Mouse (Mus musculus) midbrain, embryonic 11.5 days (tissue): ENCODE measurements around the gene Ppib. TPM values are rescaled to one million over a fixed set of nuclear protein-coding genes. Genes with fewer than 3 reads are reported as not detected.

Experiments
- ATAC-seq: fragments of 200-750 bp; cut with Nextera tagmentation; 2 replicates; pipeline ENCODE4 v1.8.0; 2017; ENCODE audit warnings: moderate TSS enrichment, moderate library complexity; ENCODE audit not compliant: low FRiP score
- DNase-seq: peaks from one replicate; pipeline ENCODE4 v3.0.0; 2015; ENCODE audit warnings: low spot score; ENCODE audit errors: missing footprints
- H3K27ac ChIP-seq: fragments of 300-500 bp; sonication (generic); 2 replicates; pipeline ENCODE4 v1.5.1; 2014; ENCODE audit warnings: low read depth, low read length
- H3K27me3 ChIP-seq: fragments of 300-500 bp; sonication (generic); 2 replicates; pipeline ENCODE4 v1.6.1; 2014; ENCODE audit warnings: mild to moderate bottlenecking, low read length, moderate library complexity, mixed read lengths; ENCODE audit not compliant: control insufficient read depth, insufficient read depth
- H3K36me3 ChIP-seq: fragments of 300-500 bp; sonication (generic); 2 replicates; pipeline ENCODE4 v1.6.1; 2014; ENCODE audit warnings: mild to moderate bottlenecking, low read length, moderate library complexity, mixed read lengths; ENCODE audit not compliant: control insufficient read depth, insufficient read depth
- H3K4me1 ChIP-seq: fragments of 300-500 bp; sonication (generic); 2 replicates; pipeline ENCODE4 v1.6.1; 2014; ENCODE audit warnings: low read length; ENCODE audit not compliant: control insufficient read depth, insufficient read depth
- H3K4me2 ChIP-seq: fragments of 300-500 bp; sonication (generic); 2 replicates; pipeline ENCODE4 v1.6.1; 2014; ENCODE audit warnings: mild to moderate bottlenecking, moderate library complexity
- H3K4me3 ChIP-seq: fragments of 300-500 bp; sonication (generic); 2 replicates; pipeline ENCODE4 v1.5.1; 2014; ENCODE audit warnings: low read depth, low read length
- H3K9ac ChIP-seq: fragments of 300-500 bp; sonication (generic); 2 replicates; pipeline ENCODE4 v1.6.1; 2014; ENCODE audit warnings: low read length
- H3K9me3 ChIP-seq: fragments of 300-500 bp; sonication (generic); 2 replicates; pipeline ENCODE4 v1.6.1; 2016; ENCODE audit warnings: low read length; ENCODE audit not compliant: control insufficient read depth
- WGBS: fragments of 180-500 bp; shearing (Covaris S2); extraction: QIAGEN DNeasy Blood & Tissue Kit; methylation state at CpG from one replicate; pipeline ENCODE4 v1.1.7; 2014; 5-methylcytosine and 5-hydroxymethylcytosine counted together
- polyA plus RNA-seq: library from polyadenylated mRNA; unstranded; fragments of >200 nt; fragmentation: Nextera tagmentation; extraction: Ambion mirVana; gene quantifications from 2 replicates; pipeline ENCODE4 v1.2.1, GENCODE M21; 2014

Gene Ppib
- polyA plus RNA-seq, 1 experiment from 2014 or later = 501 TPM

DNA sequence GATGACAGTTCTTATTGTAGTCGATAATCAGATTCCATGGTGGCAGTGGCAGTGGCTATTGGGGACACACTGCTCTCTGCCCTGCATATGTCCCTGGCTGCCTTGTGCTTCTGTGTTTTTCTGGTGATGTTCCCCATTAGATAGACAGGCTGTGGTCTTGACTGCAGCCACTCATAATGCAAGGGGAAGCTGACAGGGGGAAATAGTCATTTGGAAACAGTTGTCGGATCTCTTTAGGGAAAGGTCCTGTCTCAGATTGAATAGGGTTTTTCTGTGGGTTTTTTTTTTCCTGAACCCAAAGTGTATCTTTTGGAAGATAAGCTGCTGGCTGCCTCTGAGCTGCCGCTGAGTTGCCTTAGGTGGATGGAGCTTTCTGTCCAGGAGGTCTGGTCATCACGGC is 22.0 kb downstream of the Ppib start:
- Histone ChIP-seq H3K27me3 (no peaks in the 10 kb centered on the region), H3K9ac (no peak overlapping the region), H3K27ac (no peak overlapping the region), H3K4me1 (no peaks in the 10 kb centered on the region; the same call in 1 of the 2 replicates), H3K36me3 (no peaks in the 10 kb centered on the region; the same call in 1 of the 2 replicates), H3K4me3 (no peak overlapping the region), H3K9me3 (no peaks in the 10 kb centered on the region), H3K4me2 (no peak overlapping the region)
- 91% methylated on average over 4 of the region's 4 CpGs for WGBS
- no peak for DNase-seq
- no peak for ATAC-seq

DNA sequence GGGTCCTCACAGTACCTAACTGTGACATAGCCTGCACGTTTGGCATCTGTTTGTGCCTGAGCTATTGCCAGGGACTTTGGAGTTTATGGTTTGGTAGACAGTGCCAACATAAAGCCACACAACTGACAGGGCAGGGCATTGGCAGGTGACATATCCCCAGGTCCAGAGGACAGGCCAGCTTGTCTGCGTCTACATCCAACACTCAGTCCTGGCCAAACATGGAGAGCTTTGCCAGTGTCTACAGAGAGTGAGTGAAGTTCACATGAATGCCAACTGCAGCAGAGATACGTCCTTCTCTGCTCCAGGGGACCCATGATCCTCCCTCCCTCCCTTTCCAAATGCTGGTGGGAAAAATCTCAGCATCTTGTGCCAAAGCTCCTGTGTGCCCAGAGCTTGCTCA is 24.1 kb downstream of the Ppib start:
- ATAC-seq (no peak), DNase-seq (no peak)
- Histone ChIP-seq H3K9me3 (no peaks in the 10 kb centered on the region), H3K4me1 (no peaks in the 10 kb centered on the region), H3K9ac (no peak overlapping the region), H3K4me2 (no peak overlapping the region), H3K27me3 (no peaks in the 10 kb centered on the region), H3K36me3 (peaks cover 3% of the 10 kb centered on the region), H3K4me3 (no peak overlapping the region), H3K27ac (no peak overlapping the region)
- 89% methylated on average over 3 of the region's 3 CpGs for WGBS

DNA sequence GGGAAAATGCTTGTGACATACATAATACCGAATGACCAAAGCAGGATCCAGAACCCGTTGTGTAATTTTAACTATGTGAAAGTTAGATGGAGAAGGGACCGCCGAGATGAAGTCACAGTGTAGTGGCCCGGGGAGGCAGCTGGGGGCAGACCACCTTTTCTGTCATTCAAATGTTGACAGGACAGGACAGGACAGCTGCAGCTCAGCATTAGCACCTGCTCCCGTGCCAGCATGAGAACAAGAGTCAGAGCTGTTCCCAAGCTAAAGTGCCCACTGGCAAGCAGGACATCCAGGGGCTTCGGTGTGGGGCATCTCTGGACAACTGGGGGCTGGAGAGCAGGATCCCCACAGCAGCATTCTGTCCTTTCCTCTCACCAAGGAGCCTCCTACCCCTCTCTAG is 27.0 kb downstream of the Ppib start:
- Histone ChIP-seq H3K27me3 (no peaks in the 10 kb centered on the region), H3K4me2 (no peak overlapping the region), H3K9ac (no peak overlapping the region), H3K36me3 (peaks cover 3% of the 10 kb centered on the region), H3K27ac (no peak overlapping the region), H3K4me3 (no peak overlapping the region), H3K4me1 (no peaks in the 10 kb centered on the region), H3K9me3 (no peaks in the 10 kb centered on the region)
- WGBS = 97% methylated on average over 7 of the region's 7 CpGs
- peak; percentile 76 for DNase-seq
- no peak for ATAC-seq

DNA sequence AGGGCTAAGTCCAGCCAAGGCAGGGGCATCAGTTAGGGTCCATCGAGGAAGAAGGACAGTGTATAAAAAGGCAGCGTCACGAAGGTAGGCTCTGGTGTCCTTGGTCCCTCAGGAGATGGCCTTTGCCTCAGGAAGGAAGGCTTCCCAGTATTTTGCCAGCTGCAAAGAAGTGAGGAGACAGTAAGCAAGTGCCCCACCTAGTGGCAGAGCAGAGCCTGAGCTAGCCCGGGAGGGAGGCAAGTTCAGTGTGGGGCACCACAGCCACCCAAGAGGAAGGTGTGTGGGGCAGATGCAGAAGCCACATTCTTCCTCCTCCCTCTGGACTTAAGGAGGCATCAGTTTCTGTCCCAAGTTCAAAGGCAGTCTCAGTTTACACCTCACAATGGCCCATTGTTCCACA is 28.4 kb downstream of the Ppib start:
- no peaks in the 10 kb centered on the region for H3K4me1 ChIP-seq
- DNase-seq (peak; percentile 86), ATAC-seq (no peak)
- H3K4me3 ChIP-seq = no peak overlapping the region
- H3K9me3 ChIP-seq = no peaks in the 10 kb centered on the region
- no peak overlapping the region for H3K4me2 ChIP-seq
- 50% methylated on average over 4 of the region's 4 CpGs for WGBS
- H3K36me3 ChIP-seq = peaks cover 8% of the 10 kb centered on the region
- no peak overlapping the region for H3K27ac ChIP-seq
- H3K27me3 ChIP-seq = no peaks in the 10 kb centered on the region
- H3K9ac ChIP-seq = no peak overlapping the region

DNA sequence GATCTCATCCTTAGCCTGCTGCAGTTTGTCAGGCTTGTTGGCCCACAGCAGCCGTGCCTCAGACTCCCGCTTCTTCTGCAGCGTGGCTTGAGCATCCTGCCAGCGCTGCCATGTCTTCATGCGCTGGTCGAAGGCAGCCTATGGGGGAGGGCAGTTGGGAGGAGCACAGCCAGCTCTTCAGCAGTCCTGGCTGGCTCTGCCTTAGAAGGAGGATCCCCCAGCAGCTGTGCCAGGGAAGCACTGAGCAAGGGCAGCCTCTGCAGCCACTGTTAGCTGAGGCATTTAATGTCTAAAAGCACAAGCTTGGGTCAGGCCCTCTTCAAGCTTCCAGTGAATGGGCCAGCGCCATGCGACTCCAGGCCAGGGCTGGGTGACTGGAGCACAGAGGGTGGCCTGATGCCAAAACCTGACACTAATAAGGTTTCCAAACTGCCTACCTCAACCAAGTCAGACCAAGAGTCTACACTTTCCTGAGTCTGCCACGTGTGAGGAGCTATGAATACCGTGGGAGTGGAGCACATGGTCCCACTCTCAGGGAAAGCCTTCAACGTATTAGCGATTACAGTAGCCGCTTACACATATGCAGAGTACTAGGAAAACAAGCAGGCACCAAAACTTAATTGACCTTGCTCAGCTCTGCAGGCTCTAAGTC is 30.7 kb downstream of the Ppib start:
- 95% methylated on average over 13 of the region's 13 CpGs for WGBS
- Histone ChIP-seq H3K36me3 (peaks cover 18% of the 10 kb centered on the region), H3K27ac (no peak overlapping the region), H3K9ac (no peak overlapping the region), H3K4me2 (no peak overlapping the region), H3K27me3 (no peaks in the 10 kb centered on the region), H3K9me3 (no peaks in the 10 kb centered on the region), H3K4me1 (no peaks in the 10 kb centered on the region), H3K4me3 (no peak overlapping the region)
- DNase-seq (peak; percentile 78), ATAC-seq (no peak)

DNA sequence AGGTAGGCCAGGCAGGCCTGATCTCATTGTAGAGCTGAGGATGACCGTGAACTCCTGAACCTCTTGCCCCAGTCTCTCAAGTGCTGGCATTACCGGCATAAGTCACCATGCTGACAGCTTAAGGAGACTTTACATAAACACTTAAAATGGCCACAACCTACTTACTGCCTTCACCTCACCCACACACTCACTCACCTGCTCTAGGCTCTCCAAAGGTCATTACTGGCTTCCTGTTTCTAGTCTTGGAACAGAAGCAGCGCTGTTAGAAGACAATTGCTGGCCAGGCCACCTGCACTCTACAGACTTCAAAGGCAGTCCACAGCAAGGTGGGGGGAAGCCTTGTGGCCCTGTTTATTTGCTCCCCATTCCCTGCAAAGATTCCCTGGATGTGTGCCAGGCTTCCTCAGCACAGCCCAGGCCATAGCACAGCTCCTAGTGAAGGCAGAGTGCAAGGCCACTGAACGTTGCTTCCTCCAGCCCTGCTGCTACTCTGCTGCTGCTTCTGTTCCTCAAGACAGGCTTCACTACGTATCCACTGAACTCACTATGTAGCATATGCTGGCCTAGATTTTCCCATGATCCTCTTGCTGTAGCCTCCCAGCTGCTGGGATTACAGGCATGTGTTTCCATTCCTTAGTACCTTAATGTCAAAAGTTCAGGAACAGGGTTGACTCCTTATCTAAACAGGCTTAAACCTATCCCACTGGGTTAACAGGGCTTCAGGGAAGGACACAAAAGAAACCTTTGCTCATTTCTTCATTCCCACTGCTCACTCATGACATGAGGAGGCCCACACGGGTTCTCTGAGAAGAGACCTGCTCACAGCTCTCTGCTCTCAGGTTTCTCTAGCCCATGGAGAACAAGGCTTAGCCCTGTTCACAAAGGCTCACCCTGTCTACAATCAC is 31.6 kb downstream of the Ppib start:
- Histone ChIP-seq H3K36me3 (peaks cover 18% of the 10 kb centered on the region), H3K4me3 (no peak overlapping the region), H3K4me2 (no peak overlapping the region), H3K4me1 (no peaks in the 10 kb centered on the region), H3K27me3 (no peaks in the 10 kb centered on the region), H3K9ac (no peak overlapping the region), H3K9me3 (no peaks in the 10 kb centered on the region), H3K27ac (no peak overlapping the region)
- ATAC-seq (no peak), DNase-seq (no peak)
- 81% methylated on average over 6 of the region's 6 CpGs for WGBS

DNA sequence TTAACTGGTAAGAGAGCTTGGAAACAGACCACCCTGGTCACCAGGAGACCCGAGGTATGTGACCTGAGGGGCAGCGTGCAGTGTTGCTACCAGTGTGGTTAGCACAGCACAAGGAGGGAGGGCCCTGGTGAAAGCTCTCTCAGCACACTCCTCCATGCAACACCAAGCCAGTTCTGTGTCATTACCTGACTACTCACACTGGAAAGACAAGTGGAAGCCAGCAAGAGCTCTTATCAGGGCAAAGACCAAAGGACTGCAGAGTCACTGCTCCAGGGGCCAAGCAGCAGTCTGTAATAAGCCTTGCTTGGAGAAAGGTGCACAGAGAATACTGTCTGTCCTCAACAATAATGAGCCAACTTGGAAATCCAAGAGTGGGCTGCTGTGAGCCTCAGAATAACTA is 32.6 kb downstream of the Ppib start:
- Histone ChIP-seq H3K27ac (no peak overlapping the region), H3K4me1 (no peaks in the 10 kb centered on the region), H3K4me2 (no peak overlapping the region), H3K36me3 (peaks cover 19% of the 10 kb centered on the region), H3K27me3 (no peaks in the 10 kb centered on the region), H3K9ac (no peak overlapping the region), H3K9me3 (no peaks in the 10 kb centered on the region), H3K4me3 (no peak overlapping the region)
- DNase-seq = no peak
- ATAC-seq = no peak
- WGBS = 69% methylated on average over 2 of the region's 2 CpGs

DNA sequence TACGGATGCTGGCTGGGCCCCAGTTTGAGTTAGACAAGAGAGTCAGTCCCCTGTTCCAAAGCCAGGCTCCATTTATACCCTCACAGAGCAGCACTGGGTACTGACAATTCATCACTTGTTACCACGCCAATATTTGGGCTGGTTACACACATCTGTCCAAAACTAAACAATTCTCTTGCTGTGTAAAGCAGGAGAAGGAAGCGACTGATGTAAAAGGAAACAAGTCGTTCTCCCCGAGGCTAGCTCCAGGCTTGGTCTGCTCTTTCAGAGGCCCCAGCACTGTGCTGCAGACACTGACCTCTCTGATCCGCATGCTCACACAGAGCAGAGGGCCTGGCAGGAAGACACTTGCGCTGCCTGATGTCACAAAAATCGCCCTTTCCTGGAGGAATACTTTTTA is 41.6 kb downstream of the Ppib start:
- H3K9ac ChIP-seq = no peak overlapping the region
- no peak overlapping the region for H3K27ac ChIP-seq
- ATAC-seq = no peak
- no peak overlapping the region for H3K4me3 ChIP-seq
- peak; percentile 23 for DNase-seq
- H3K4me1 ChIP-seq = no peaks in the 10 kb centered on the region
- no peaks in the 10 kb centered on the region for H3K9me3 ChIP-seq
- H3K4me2 ChIP-seq = no peak overlapping the region
- H3K36me3 ChIP-seq = peaks cover 28% of the 10 kb centered on the region; the same call in 1 of the 2 replicates
- no peaks in the 10 kb centered on the region for H3K27me3 ChIP-seq
- 85% methylated on average over 8 of the region's 8 CpGs for WGBS

DNA sequence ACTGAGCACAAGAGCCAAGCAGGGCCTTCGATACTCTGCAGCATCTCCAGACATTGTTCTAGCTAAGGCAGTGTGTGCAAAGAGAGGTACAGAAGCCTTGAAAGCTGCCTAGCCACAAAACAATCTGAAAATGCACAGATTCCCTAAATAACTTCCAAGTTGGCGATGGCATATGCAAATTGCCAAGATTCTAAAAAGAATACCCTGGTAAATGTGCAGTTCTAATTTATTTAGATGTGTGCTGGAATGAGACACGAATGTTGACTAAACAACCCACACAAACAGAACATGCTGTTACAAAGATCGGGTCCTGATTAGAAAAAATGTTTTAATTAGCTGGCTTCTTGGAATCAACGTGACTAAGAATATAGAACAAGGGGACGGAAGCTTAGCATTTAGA is 42.6 kb downstream of the Ppib start:
- no peaks in the 10 kb centered on the region for H3K4me1 ChIP-seq
- H3K9ac ChIP-seq = no peak overlapping the region
- ATAC-seq (no peak), DNase-seq (peak; percentile 31)
- no peaks in the 10 kb centered on the region for H3K9me3 ChIP-seq
- H3K36me3 ChIP-seq = peaks cover 33% of the 10 kb centered on the region; the same call in 1 of the 2 replicates
- no peaks in the 10 kb centered on the region for H3K27me3 ChIP-seq
- H3K27ac ChIP-seq = no peak overlapping the region
- WGBS = 95% methylated on average over 6 of the region's 6 CpGs
- H3K4me3 ChIP-seq = no peak overlapping the region
- H3K4me2 ChIP-seq = no peak overlapping the region
